Mouse (Mus musculus) testis, postnatal 10 days (tissue): Measurements from ENCODE around the gene Cux2.
A peak's percentile ranks its signal among the peaks of the same experiment; 100 is the strongest.
"Not testable (repeated sequence)": the region's sequence is repeated elsewhere in the genome, so short reads cannot be mapped to it uniquely, and the experiment has no call there.

Source experiments
- DNase-seq: peaks from one replicate; pipeline ENCODE4 v3.0.0; 2021; ENCODE audit warnings: low spot score

The Cux2 gene

GRCm38 (mm10) chr5:121864330-121864729 is 185.6 kb downstream of the Cux2 start:
- DNase-seq: no peak

GRCm38 (mm10) chr5:121861964-121862363 is 187.9 kb downstream of the Cux2 start:
- no peak for DNase-seq

- DNase-seq: no peak
Observed at GRCm38 (mm10) chr5:121858427-121858826, 191.5 kb downstream of the Cux2 start.

GRCm38 (mm10) chr5:121856740-121857139 is 193.2 kb downstream of the Cux2 start:
- no peak for DNase-seq

- DNase-seq: no peak
Observed at GRCm38 (mm10) chr5:121854768-121855167, 195.1 kb downstream of the Cux2 start.

GRCm38 (mm10) chr5:121853368-121854051 is 196.4 kb downstream of the Cux2 start:
- no peak for DNase-seq

GRCm38 (mm10) chr5:121849478-121850349 is 200.2 kb downstream of the Cux2 start:
- DNase-seq: no peak

- DNase-seq: peak; percentile 98
Observed at GRCm38 (mm10) chr5:121848743-121849142, 201.2 kb downstream of the Cux2 start, which contains the start of gene Pheta1. TSS of gene Pheta1 (plus strand) at chr5:121848984.

- DNase-seq: no peak
Observed at GRCm38 (mm10) chr5:121848035-121848519, 201.8 kb downstream of the Cux2 start.

- not testable (repeated sequence) for DNase-seq
Observed at GRCm38 (mm10) chr5:121847269-121847668, 202.6 kb downstream of the Cux2 start.

GRCm38 (mm10) chr5:121846322-121846721 is 203.6 kb downstream of the Cux2 start:
- DNase-seq: no peak

- DNase-seq: no peak
Observed at GRCm38 (mm10) chr5:121845361-121845760, 204.5 kb downstream of the Cux2 start.

- DNase-seq: no peak
Observed at GRCm38 (mm10) chr5:121843138-121843905, 206.6 kb downstream of the Cux2 start.

- peak; percentile 92 for DNase-seq
Observed at GRCm38 (mm10) chr5:121842665-121843118, 207.2 kb downstream of the Cux2 start.

- DNase-seq: no peak
Observed at GRCm38 (mm10) chr5:121841973-121842372, 207.9 kb downstream of the Cux2 start.

GRCm38 (mm10) chr5:121841516-121841915 is 208.4 kb downstream of the Cux2 start:
- DNase-seq: no peak

GRCm38 (mm10) chr5:121839128-121839473 is 210.8 kb downstream of the Cux2 start:
- DNase-seq: no peak

GRCm38 (mm10) chr5:121838341-121839127 is 211.4 kb downstream of the Cux2 start:
- no peak for DNase-seq

GRCm38 (mm10) chr5:121837441-121838340 is 212.2 kb downstream of the Cux2 start, which contains the start of gene Sh2b3:
TSS of gene Sh2b3 (minus strand) at chr5:121837646.
- DNase-seq: peak; percentile 65
